Mouse (Mus musculus) CD4-positive, CD25-positive, alpha-beta regulatory T cell (primary cell): ENCODE measurements around the gene Trank1. TPM values are rescaled to one million over a fixed set of nuclear protein-coding genes. Genes with fewer than 3 reads are reported as not detected.

Source experiments
- polyA plus RNA-seq: library from polyadenylated mRNA; unstranded; fragments of 100-300 nt; shearing (Covaris generic); gene quantifications from one replicate; pipeline ENCODE4 v1.2.1, GENCODE M21; 2017

The Trank1 gene
- polyA plus RNA-seq, result 0.11 TPM

DNA sequence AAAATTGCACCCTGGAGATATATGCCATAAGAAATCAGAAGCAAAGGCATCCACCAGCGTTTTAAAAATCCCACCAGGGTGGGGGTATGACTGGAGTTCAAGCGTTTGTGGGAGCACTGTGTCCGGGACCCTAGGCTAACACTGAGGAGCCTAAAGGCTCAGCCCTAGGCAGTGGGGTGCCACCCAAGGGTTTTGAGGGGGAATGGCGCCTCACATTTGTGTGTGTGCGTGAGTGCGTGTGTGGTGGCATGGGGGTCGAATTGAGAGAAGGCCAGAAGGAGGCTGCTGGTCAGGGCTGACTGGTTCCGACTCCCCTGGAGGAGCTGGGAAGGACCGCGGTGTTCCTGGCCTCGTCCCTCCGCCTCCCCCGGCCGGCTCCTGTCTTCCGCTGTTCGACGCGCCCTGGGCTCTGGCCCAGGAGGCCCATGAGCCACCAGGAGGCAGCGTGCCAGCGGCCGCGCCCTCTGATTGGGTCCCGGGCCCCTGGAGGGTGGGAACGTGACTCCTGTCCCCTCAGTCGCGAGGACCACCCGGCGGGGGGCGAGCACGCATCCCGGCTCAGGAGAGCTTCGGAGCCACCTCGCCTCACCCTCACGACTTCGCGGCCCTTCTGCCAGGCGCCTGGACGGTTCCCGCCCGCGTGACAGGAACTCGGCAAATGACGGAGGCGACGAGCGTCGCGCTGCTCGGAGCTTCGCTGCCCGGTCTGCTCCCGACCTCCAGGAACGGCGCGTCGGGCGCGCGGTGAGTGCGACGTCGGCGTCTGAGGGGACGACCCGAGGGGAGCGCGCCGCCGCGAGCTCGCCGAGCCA lies at the start of gene Trank1:
Trank1 (plus strand) TSS at position 709 of the 812 bp plus-strand sequence.

DNA sequence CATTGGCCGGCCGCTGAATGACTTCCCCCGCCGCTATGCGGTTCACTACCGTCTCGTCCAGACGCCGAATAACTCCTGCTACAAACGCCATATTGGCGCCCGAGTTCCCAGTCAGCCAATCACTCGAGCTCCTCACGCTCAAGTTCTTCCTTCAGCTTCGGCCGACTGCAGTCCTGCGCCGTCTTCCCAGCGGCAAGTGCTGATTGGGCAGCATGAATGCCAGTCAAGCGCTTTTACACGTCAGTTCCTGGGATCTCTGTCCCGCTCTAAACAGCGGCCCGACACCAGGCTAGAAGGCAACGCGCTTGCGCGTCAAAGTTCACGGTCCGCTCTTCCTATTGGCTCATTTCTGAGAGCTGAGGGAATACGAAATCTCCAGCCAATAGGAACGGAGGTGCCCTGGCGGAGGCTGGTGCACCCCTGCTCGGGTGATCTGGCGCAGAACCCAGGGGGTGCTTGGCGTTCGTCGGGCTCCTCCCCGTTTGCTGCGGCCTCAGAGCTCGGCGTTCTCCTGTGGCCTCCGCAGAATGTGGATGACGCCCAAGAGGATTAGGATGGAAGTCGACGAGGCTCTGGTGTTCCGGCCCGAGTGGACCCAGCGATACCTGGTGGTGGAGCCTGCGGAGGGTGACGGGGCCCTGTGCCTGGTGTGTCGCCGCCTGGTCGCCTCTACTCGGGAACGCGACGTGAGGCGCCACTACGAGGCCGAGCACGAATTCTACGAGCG lies 39.9 kb upstream of the Trank1 start, which contains the start of the genes Mlh1 and Epm2aip1:
Mlh1 (minus strand) TSS at position 358 of the 727 bp plus-strand sequence.
Epm2aip1 (plus strand) TSS at position 496 of the 727 bp plus-strand sequence.

DNA sequence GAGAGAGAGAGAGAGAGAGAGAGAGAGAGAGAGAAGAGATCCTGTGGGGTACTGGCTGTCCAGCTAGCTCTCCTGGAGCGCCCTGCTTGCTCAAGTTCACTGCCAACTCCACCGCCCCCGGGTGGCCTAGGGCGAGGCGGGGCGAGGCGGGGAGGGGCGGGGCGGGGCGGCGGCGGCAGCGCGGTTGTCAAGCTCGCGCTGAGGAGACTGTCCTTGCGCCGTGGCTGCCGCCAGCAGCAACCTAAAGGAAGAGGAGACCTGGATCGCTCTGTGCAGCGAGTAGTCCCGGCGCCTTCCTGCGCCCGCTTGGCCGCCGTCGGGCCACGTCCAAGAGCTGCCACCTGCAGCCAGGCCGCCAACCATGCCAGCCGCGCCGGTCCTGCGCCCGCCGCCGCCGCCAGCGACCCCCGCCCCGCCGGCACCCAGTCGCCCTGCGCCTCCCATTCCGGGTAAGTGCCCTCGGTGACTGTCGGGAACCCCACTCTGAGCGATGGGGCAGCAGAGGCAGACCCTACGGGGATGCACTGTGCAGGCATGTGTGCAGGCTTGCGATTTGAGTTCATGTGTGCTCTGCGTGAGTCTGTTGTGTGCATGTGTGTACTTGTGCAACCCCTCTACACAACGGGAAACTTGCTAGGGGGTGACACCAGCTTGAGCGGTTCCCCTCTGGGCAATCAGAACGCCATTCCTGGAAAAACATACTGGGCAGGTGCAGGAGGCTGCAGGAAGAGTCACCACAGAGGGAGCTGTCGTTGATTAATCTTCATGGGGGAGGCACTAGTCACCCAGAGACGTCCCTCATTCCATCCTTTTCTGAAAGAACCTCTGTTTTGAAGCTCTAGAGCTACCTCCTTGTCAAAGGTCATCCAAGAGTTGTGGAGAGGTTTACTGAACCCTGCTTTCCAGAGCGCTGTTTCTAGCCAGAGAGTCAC lies 127.6 kb downstream of the Trank1 start, which contains the start of gene Dclk3:
Dclk3 (plus strand) TSS at position 178 of the 932 bp plus-strand sequence.

Other genes with a start within 250 kb of the Trank1 start
- gene Lrrfip2, start 194.1 kb upstream of the Trank1 start, polyA plus RNA-seq, result 34.0 TPM
- 59.7 TPM for gene Mlh1, start 39.9 kb upstream of the Trank1 start, polyA plus RNA-seq
- gene Epm2aip1, start 39.8 kb upstream of the Trank1 start, polyA plus RNA-seq, result 18.1 TPM
- gene Dclk3, start 127.3 kb downstream of the Trank1 start, polyA plus RNA-seq, result not detected